Mouse (Mus musculus) thymus, postnatal 25 days (tissue): Measurements from ENCODE around the gene Dyrk3.

Experiments used
- DNase-seq: peaks from one replicate; pipeline ENCODE4 v3.0.0; 2022

The Dyrk3 gene

DNA sequence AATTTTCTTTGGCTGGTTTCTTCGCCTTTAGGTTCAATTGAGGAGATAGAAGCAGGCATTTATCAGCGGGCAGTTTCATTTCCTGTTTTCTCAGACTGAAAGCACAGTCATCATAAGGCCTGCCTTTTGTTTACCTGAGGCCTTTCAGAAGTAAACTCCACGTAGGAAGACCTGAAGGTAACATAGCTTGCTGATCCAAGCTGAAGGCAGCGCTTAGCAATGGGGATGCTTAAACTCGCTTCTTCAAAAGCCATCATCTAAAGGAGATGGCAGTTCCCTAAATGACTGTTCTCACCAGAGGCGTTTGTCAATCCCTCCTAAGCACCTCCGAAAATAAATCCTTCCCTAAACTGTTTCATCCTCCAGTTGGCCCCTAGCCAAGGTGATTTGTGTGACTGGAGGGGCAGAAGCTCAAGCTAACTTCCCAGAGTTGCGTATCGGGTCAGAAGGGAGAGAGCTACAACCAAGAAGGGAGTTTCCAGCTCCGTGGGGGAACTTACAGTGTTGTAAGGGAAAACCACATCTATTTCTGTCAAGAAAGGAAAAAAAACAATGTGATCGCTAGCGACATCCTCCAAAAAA is 27.5 kb downstream of the Dyrk3 start:
- no peak for DNase-seq

DNA sequence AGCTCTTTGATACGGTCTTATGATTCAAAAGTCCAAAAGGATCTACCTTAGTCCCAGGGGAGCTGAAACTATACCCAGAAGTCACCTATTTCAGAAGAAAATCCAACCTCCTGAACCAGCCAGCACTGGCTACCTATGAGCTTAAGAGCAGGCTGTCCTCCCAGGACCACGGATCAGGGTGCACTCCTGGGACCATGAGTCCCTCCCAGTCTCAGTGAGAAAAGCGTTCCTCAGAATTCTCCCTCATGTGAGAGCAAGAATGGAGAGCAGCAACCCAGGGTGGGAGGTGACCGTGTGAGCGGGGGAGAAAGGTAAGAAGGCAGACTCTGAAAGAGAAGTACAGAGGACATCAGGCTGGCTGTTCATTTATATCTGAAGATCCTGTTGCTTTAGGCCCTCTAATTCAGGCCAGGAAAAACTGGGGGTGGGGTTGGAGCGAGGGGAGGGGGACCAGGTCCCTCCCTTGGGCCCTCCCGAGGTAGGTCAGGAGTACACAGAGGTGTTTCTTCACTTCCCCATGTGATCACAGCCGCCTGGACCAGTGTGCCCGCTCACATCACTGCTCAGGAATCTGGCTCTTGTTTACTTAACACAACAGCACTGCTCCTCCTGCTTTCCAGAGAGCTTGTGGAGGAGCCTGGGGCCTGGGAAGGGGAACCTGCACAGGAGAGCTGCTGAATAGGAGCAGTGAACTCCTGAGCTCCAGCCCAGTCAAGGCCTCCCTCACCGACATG is 30.4 kb downstream of the Dyrk3 start:
- DNase-seq: no peak

DNA sequence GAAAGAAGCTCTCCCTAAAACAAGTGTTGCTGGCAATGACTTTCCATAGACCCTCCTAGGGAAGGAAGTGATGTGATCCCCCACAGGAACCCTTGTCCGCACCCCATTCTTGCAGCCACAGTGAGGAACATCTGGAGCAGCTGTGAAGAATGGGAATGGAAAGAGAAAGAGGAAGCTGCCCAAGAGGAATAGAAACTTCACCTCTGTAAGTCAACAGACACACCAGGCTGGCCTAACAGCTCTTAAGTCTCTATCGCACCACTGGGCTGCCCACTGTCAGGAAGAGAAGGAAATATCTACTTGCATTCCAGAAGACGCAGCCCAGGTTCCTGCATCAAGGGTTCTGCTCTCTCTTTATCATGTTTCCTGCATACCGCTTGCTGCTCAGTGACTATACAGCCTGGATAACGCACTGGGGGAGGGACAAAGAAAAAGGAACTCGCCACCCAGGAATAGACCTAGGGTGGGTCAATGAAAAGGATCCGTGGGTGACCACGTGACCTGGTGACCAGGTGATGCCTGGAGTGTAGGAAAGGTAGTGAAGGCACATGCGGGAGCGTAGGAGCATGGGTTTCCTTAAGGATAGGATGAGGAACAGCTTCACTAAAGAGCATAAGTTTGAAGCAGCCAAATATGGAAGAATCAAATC is 34.2 kb downstream of the Dyrk3 start:
- no peak for DNase-seq

DNA sequence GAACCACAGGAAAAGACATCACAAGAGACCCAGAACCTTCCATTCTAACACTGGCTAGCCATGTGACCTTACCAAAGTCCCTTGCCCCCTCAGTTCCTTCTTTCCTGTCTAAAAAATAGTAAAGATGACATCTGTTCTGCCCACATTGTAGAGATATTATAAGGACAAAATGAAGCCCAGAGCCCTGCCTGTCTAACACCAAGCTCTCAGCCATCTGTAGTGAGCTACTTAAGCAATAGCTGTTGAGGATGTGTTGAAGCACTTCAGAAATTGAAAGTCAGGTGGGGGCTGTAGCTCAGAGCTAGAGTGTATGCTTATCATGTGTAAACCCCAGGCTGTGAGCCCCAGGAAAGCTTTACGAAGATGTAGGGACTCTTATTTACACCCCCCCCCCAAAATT is 37.3 kb downstream of the Dyrk3 start:
- DNase-seq: no peak

DNA sequence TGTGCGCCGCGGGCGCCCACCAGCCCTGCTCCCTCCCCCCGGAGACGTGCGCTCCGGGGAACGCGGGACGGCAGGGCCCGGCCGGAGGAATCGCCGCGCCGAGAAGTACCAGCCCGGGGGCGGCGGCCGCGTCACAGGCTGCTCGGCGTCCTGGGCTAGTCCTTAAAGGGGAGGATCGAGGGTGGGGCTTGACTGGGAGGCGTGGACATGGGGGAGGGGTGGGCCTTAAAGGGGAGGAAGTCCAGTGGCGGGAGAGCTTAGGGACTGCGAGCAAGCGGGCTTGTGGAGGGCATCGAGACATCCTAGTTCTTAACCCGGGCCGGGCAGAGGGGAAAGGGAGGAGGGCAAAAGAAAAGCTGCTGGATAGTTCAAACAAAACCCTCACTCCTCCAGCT is 40.4 kb downstream of the Dyrk3 start, which contains the start of gene Mapkapk2:
TSS of gene Mapkapk2 (minus strand) at position 127 of the 395 bp plus-strand sequence.
- DNase-seq: peak; percentile 87

DNA sequence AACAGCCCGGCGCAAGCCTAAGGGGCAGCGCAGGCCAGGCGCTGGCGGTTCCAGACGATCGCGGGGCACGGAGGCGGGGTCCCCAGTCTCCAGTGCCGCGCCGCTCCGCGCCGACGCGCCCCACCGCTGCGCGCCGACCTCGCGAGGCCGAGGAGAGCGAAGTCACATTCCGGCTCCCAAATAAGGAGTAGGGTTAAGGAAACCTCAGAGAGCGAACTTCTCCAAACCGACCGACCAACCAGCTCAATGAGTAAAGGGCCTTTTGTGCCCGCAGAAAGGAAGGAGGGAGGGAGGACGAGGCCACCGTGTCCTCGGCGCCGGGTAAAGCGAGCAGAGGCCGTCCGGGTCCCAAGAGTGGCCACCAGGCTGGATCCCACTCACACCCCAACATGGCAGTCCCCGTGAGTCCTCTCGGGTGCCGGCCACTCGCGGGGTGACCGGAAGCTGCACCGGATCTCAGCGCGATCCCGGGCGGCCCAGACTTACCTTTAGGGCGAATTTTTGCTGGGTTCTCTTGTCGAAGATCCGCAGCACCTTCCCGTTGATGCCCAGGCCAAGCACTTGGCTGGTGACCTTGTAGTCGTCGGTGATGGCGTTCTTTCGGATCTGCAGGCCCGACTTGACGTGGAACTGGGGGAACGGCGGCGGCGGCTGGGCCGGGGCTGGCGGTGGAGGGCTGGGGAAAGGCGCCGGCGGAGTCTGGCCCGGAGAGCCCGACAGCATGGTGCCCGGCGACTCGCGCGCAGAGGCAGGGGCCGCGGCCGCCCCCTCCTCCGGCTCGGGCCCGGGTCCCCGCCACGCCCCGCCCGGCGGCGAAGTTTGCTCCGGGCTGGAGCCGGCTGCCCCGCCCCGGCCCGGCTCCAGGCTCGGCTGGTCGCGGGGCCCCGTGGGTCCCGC is 41.1 kb downstream of the Dyrk3 start:
- DNase-seq: peak; percentile 49

DNA sequence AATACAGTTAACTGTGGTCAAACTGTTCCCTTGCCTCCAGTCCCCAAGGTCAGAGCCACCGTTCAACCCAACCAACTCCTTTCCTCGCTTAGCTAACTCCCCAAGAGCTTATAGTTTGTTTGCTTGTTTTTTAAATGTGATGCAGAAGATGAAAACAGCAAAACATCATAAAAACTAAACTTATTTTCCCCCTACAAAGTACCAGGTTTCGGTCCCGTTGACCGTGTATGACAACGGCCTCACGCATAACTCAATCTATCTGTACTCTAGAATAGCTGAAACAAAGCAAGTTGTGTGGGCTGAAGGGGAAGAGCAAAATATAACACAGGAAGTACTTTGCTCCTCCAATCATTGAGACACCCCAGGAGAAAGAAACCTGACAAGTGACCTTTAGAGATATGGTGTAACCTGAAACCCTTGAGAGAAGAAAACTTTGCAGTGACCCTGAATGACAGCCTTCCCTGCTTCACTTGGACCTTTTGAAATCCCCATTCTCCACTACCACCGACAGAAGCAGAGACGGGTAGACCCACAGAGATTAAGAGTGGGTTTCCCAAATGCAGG is 41.9 kb downstream of the Dyrk3 start:
- DNase-seq: no peak

DNA sequence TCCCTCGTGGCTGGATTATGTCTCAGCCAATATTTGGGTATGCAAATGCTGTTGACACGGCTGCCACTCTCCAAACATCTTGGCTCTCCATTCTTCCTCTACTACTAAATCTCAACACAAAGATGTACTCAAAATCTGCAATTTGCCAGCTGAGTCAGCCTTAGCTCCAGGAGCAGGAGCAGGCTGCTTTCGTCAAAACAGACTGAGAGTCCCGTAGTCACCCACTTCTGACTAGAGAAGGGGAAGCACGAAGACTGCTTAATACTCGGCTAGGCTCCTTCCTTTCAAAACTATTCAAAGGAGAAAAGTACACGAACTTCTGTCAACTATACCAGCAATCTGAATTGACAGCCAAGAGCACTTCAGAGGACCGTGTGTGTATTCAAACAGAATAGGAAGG is 42.6 kb downstream of the Dyrk3 start:
- DNase-seq: no peak

DNA sequence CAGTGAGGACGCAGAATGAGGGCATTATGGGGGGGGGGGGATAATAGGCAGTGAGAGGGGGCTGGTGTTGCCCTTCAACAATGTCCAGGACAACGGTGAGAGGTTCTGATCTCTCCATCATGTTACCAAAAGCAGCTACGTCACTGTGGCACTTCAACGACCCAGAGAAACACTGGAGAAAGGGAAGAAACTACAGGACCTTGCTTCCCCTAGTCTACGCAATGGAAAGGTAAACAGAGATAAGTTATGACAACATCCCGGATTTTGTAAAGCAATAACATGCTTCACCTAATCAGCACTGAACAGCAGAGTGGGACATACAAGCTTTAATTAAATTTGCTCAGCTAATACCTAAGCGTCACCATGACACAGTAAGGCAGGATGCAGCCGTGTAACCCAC is 44.3 kb downstream of the Dyrk3 start:
- no peak for DNase-seq

DNA sequence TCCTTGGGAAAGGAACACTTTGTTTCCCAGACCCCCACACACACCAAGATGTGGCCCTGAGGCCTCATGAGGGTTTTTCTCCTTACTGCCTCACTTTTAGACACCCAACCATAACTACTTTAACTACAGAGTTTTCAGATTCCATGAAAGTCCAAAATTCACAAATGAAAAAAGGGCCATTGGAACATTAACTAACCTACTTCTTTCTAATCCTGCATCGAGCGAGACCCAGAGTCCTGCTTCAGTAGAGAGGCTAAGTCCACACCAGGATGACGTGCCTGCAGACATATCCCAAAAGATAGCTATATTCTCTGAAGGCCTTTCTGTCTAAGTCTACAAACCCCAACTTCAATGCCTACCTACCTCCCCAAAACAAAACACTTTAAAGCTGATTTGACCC is 45.3 kb downstream of the Dyrk3 start:
- no peak for DNase-seq

DNA sequence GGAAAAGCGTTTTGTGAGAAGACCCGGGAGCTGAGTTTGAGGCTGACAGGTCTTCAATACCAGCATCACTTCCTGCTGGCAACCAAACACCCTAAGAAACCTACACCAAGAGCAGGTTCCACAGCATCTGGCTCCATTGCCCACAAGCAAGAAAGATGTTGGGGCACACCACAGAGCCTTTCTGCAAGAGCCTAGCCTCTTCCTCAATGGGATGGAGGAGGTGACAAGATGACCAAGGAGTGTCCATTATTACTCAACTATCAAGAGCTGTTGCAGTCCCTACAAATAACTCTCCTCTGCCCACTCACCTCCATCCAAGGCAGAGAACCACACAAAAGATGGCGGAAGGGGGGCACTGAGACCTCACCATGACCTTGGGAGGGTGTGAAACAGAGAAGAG is 46.0 kb downstream of the Dyrk3 start:
- DNase-seq: no peak

DNA sequence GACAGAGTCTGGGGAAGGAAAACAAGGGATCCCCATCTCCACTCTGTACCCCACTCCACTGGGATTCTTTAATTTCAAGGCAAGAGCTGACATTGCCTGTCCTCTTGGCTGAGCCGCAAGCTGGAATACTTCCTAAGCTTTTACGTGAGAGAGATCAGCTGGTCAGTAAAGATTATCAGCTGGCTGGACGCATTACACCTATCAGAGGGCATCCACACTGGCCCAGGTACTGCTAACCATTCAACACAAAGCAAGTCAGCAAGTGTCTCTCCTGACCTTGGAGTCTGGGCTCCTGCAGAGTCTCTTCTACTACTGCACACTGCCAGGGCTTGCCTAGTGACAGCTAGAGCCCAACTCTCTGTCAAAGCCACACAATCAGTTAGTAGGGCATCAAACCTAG is 46.7 kb downstream of the Dyrk3 start:
- DNase-seq: no peak

DNA sequence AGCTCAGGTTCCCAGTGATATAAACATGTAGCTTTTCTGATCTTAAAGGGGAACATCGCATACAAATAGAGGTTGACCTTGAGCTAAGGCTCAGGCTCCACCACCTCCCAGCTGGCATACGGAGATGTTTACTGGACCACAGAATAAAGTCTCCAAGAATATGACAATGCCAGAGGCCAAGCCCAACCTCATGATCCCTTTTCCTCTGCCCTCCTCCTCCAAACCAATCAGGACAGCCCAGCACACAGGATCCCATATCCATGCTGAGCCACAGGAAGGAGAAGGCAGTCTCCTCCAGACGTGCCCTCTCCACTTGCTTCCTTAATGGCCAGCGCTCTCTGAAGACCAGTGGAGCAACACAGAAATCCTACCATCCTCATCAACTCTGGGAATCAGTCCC is 47.3 kb downstream of the Dyrk3 start:
- no peak for DNase-seq

DNA sequence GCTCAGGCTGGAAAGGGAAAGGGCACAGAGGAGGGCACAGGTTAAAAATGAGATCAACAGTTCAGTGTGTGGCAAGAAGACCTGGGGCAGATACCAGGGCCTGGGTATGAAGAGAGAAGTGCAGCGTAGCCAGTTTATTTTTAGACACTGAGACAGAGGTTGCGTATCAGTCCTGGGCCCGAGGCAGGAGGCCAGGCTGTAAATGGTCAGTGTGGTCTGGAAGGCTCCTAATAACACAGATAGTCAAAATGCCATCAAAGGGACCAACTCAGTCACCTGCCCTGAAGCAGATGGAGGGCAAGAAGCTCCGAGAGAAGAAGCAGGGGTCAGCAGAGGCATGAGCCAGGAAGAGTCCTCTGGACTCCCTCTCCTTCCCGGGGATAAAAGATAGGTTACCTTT is 47.9 kb downstream of the Dyrk3 start:
- DNase-seq: no peak

DNA sequence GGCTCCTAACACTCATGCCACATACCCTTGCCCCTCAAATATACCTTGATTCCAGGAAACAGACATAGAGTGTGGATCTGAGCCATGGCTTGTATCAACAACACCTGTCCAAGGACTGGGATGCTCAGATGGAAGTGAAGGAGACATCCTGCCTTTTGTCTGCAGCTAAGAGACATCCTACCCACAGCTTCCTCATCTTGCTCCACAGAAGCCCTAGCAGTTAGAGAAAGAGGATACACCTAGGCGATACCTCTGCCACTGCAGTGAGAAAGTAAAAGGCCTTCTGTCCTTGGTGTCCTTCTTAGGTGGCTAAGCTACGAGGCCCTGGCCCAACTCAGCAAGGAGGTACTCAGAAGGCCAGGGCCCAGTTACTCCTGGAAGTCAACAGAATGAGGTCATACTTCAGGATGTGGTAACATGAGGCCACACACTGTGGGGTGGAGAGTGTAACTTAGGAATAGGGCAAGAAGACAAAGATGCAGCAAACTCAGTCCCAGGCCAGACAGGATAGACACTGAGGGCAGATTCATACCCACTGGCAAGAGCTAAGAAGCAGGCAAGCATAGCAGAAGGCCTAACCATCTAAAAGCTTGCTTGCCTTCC is 48.5 kb downstream of the Dyrk3 start:
- no peak for DNase-seq

DNA sequence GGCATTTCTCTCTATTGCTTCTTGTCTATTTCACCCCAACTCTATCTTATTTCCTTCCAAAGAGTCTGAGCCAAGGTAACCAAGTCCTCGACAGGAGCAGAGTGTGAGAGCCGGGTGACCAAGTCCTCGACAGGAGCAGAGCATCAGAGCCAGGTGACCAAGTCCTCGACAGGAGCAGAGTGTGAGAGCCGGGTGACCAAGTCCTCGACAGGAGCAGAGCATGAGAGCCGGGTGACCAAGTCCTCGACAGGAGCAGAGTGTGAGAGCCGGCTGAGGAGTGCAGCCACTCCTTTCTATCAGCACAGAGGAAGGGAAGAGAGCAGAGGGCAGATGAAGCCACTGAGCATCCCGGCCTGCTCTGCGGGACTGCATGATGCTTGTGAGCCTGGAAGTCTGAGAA is 49.6 kb downstream of the Dyrk3 start:
- no peak for DNase-seq

DNA sequence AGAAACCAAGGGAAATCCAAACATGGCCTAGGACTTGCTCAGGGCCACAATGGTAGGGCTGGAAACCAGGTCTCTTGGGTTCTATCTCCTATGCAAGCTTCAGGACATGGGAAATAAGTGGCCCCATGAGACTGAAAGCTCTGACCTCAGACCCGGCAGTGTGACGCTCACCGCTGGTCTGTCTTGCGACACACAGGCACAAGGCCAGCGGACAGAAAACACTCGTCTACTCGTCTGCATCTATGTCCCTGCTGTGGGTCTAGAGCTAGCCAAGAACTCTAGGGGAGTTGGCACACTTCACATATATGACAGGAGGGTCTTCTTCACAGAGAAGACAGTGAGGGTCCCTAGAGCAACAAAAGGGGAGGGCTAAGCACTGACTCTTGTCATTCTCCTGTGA is 51.2 kb downstream of the Dyrk3 start:
- DNase-seq: no peak

DNA sequence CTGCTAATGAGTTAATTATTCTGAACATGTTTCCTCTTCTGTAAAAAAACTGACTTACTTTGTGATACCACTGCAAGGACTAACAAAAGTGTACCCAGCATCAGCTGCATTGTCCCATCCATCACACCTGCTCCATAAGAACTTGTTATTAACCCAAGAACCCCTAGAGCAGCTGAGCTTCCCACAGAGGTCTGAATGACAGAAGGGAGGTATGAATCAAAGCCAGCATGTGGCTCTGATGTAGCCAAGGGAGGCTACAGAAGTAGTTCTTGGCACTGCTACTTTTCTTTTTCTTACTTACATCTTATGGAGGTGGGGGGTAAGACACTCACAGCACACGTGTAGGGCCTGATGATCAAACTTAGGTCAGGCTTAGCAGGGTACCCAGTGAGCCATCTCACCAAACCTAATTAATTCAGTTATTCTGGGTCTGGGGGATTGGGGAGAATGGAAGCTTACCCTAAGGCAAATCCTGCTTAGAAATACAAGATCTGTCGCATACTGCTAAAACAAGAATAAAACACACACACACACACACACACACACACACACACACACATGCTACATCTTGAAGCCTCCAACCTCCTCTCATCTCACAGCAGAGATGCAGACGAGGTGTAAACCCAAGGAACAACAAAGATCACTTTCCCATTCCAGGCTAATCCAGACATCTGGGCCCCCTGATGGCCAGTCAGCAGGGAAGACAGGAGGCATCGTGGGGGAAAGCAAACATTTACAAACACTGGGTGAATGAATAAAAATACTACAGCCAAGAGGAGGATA is 52.0 kb downstream of the Dyrk3 start:
- no peak for DNase-seq

DNA sequence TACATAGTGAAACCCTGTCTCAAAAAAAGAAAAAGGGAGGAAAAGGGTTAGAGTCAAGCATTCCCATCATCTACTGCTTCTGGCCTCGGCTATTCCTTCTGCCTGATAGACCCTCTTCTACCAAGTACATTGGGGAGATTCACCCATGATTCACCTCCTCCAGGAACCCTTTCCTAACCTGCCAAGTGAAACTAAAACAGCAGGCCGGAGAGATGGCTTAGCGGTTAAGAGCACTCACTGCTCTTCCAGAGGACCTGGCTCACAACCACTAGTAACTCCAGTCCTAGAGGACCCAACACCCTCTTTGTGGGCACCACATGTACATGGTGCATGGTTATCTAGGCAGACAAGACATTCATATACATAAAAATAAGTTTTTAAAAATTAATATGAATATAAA is 52.9 kb downstream of the Dyrk3 start:
- no peak for DNase-seq

DNA sequence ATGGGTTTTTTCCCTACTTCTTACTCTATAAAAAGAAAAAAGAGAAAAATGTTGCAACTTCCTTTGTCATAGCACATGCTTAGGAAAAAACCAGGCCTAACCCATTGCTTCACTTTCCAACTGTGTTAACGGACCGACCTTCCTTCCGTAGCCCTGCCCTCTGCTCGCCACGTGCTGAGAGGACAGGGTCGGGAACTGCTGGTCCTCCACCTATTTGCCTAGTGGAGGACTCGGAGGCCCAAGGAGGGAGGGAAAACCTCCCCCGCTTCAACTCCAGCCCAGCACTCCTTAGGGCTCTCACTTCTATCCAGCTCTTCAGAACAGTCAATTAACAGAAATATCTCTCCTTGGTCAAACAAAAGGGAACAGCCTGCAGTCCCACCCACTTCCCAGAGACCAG is 53.9 kb downstream of the Dyrk3 start:
- no peak for DNase-seq

DNA sequence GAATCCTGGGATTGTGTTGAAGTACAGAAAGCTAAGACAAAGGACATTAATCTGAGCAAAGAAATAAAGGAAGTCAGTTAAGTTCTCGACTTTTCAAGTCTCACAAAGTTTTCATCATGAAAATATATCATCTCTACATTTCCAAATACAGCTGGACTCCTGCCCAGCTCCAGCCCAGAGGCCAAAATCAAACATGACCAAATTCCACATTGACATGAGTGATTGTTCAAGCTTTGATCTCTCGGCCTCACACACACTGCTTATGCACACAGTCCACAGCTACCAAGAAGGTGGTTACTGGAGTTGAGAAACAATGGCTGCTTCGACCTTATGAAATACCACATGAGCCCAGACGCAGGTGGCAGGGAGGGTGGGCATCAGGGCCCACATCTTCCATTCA is 54.5 kb downstream of the Dyrk3 start:
- DNase-seq: no peak

DNA sequence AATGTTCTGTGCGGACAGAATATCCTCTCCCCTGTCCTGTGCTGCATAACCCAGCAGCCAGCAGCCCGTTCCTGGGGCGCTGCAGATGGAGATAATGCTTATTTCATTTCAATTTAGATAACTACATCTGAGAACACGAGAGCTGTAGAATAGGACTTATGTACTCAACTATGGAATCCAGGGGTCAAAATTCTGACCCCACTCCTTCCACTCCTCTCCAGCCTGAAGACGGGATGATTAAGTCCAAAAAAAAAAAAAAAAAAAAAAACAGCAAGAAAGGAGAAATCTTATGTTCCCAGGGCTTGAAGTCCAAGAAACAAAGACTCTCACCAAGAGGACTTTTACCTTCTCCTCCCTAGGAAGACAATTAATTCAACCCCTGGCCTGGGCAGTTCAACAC is 55.0 kb downstream of the Dyrk3 start:
- no peak for DNase-seq
